Mouse (Mus musculus): ENCODE data around the gene Gm5930.
"Not testable (repeated sequence)": the region's sequence is repeated elsewhere in the genome, so short reads cannot be mapped to it uniquely, and the experiment has no call there.

Gene Gm5930

DNA sequence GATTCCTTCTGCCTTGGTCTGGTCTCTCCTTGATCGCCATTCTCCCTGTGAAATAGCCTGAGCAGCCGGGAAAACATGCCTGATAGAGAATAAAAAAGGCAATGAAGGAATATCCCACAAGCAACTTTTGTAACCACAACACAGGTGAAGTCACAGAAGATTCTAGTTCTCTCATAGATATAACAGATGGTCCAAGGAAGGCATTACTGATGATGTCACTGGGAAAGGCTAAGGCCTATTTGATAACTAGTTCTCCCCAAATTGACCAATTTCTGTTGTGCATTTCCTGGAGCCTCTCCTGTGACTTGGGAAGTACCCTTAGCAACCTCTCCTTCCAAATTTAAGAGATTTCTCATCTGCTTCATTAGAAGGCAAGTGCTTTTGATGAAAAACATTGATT lies at the start of gene Gm5930:
TSS of gene Gm5930 (minus strand) at position 101 of the 400 bp plus-strand sequence.
- DNase-seq (ENCODE audit: low spot score), result not testable (repeated sequence)

DNA sequence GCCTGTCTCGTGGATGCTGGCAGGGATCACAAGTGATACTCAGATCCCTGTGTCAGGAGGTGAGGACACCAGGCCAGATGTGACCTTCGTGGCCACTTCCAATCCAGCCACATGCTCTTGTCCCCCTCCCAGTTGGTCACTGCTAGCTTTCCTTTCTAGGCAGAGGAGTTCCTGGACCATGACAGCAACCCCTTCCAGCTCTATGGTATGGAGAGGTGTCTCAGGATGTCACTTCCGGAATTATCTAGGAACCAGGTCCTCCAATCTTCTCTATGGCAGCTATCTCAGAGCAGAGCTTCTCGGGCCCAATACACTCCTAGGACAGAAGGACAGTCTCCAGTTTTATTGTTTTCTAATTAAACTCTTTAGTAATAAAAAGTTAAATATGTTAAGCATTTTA lies 45.8 kb upstream of the Gm5930 start:
- DNase-seq (ENCODE audit: low spot score), result not testable (repeated sequence)

DNA sequence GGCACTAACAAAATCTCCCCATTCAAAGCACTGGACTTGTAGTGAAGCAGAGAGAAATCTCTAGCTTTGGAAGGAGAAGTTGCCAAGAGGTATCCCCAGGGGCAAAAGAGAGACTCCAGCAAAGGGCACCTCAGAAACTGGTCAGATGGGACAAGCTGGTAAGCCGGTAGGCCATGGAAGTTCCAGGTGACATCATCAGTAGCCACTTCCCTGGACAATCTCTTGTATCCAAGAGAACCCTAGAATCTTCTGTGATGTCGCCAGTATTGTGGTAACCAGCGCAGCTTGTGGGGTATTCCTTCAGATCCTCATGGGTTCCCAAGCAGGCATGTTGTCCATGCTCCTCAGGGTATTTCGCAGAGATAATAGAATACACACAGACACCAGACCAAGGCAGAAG lies 26.7 kb upstream of the Gm5930 start, which contains the start of gene Gm8229:
TSS of gene Gm8229 (plus strand) at position 301 of the 400 bp plus-strand sequence.
- DNase-seq (ENCODE audit: low spot score), result not testable (repeated sequence)

DNA sequence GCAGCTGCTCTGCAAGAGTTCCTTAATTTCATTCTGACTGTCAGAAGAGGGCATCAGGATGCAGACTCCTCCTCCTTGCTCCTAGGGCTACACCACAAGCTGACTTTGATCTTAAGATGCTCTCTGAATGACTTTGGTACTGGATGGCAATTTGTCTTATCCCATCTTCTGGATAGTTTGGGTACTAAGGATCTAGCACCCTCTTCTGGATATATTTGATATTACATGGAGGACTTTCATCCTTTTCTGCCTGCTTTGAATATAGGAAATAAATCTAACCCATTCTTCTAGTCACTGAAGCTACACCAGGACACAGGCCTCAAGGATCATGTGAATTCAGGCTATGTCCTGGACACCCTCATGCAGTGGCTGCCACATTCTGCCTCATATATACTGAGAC lies 23.9 kb upstream of the Gm5930 start:
- not testable (repeated sequence) for DNase-seq (ENCODE audit: low spot score)

DNA sequence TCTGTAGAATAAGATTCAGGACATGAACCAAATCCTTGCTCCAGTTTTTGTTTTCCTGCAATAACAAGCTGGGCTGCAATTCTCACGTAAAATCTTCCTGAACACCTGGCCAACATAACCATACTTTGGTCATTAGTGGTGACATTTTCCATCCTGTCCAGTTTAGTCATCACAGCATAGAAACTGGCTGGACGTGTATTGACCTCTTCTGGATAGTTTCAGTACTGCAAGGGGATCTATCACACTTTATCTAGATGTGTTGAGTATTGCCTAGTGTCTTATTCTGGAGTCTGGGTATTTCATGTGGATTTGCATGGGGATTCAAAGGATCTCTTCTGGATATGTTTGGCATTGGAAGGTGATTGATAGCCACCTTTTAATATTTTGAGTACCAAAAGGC lies 23.0 kb upstream of the Gm5930 start:
- not testable (repeated sequence) for DNase-seq (ENCODE audit: low spot score)

DNA sequence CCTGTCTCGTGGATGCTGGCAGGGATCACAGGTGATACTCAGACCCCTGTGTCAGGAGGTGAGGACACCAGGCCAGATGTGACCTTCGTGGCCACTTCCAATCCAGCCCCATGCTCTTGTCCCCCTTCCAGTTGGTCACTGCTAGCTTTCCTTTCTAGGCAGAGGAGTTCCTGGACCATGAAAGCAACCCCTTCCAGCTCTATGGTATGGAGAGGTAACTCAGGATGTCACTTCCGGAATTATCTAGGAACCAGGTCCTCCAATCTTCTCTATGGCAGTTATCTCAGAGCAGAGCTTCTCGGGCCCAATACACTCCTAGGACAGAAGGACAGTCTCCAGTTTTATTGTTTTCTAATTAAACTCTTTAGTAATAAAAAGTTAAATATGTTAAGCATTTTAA lies 26.3 kb downstream of the Gm5930 start:
- DNase-seq (ENCODE audit: low spot score), result not testable (repeated sequence)

DNA sequence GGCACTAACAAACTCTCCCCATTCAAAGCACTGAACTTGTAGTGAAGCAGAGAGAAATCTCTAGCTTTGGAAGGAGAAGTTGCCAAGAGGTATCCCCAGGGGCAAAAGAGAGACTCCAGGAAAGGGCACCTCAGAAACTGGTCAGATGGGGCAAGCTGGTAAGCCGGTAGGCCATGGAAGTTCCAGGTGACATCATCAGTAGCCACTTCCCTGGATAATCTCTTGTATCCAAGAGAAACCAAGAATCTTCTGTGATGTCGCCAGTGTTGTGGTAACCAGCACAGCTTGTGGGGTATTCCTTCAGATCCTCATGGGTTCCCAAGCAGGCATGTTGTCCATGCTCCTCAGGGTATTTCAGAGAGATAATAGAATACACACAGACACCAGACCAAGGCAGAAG lies 53.1 kb downstream of the Gm5930 start, which contains the start of gene Gm8220:
TSS of gene Gm8220 (plus strand) at position 301 of the 400 bp plus-strand sequence.
- not testable (repeated sequence) for DNase-seq (ENCODE audit: low spot score)
